Mouse (Mus musculus): ENCODE data around the gene Grid1. TPM values are rescaled to one million over a fixed set of nuclear protein-coding genes. Genes with fewer than 3 reads are reported as not detected.

Gene Grid1
- polyA plus RNA-seq, 1 experiment from 2014 or later: 0.76 TPM

DNA sequence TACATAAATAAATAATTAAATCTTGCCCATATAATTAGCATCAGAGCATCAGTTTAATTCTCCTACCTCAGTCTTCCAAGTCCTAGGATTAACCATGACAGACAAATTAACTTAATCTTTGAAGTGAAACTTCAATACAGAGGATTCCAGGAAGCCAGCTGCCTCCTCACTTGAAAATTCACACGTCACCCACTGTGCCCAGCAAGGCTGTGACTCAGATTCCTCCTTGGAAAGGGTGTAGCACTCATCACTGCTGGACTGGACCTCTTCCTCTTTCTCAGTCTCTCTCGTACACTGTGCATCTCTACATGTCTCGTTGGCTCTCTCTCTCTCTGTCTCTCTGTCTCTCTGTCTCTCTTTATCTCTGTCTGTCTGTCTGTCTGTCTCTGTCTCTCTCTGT is 153.0 kb downstream of the Grid1 start:
- Histone ChIP-seq H3K27ac (ENCODE audit: low read depth, low read length) (no peak overlapping the region), H3K4me2 (replicated peaks; ENCODE audit: low read depth, low read length) (no peak overlapping the region), H3K4me1 (ENCODE audit: control insufficient read depth, insufficient read depth, low read length) (no peaks in the 10 kb centered on the region), H3K4me3 (ENCODE audit: low read length) (no peak overlapping the region), H3K36me3 (ENCODE audit: control insufficient read depth, insufficient read depth, low read length) (no peaks in the 10 kb centered on the region), H3K27me3 (ENCODE audit: control insufficient read depth, insufficient read depth, low read length) (no peaks in the 10 kb centered on the region), H3K9ac (ENCODE audit: low read depth, low read length) (no peak overlapping the region), H3K9me3 (ENCODE audit: control insufficient read depth, low read length) (no peaks in the 10 kb centered on the region)
- no peak for ATAC-seq (ENCODE audit: low FRiP score, low TSS enrichment)
- WGBS: 76% methylated on average over 3 of the region's 3 CpGs

DNA sequence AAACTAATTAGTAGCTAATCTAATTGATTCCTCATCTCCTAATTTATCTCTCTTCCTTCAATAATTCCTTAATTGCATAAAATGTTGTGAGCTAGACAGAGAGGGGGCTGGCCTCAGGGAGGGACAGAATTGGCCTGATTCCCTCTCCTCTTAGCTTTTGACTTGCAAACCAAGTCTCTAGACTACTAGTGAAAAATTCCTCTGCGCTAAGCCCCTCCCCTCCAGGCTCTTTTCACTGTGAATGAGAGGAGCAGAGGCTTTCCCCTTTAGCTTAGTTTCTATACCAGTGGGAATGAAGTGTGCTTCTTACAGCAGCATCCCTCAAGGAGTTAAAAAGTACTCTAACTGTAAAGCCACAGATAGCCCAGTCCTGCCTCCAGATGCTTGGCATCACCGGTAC is 160.8 kb downstream of the Grid1 start:
- no peak overlapping the region for H3K27ac ChIP-seq (ENCODE audit: low read depth, low read length)
- no peak for ATAC-seq (ENCODE audit: low FRiP score, low TSS enrichment)
- H3K9me3 ChIP-seq (ENCODE audit: control insufficient read depth, low read length): no peaks in the 10 kb centered on the region
- H3K4me3 ChIP-seq (ENCODE audit: low read length): no peak overlapping the region
- H3K4me1 ChIP-seq (ENCODE audit: control insufficient read depth, insufficient read depth, low read length): no peaks in the 10 kb centered on the region
- no peaks in the 10 kb centered on the region for H3K36me3 ChIP-seq (ENCODE audit: control insufficient read depth, insufficient read depth, low read length)
- no peaks in the 10 kb centered on the region for H3K27me3 ChIP-seq (ENCODE audit: control insufficient read depth, insufficient read depth, low read length)
- H3K4me2 ChIP-seq (replicated peaks; ENCODE audit: low read depth, low read length): no peak overlapping the region
- no peak overlapping the region for H3K9ac ChIP-seq (ENCODE audit: low read depth, low read length)
- 23% methylated on average over 2 of the region's 2 CpGs for WGBS

DNA sequence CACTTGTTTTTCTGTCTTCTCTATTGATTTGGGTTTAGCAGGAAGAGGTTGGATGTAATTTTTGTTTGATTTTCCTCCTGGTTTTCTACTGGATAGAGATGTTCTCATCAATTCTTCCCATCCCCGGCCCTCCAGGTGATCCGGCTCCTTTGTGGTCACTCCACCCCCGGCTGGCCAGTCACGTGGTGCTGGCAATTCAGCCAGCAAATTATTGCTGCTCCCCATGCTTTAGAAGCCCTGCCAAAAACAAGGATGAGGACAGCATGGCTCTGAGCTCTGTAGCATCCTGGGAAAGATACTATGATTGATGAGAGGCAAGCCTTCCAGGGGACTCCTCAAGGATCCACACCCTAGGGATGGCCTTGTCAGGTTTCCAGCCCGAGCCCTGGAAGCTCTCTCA is 169.2 kb downstream of the Grid1 start:
- Histone ChIP-seq H3K27ac (ENCODE audit: low read depth, low read length) (no peak overlapping the region), H3K27me3 (ENCODE audit: control insufficient read depth, insufficient read depth, low read length) (no peaks in the 10 kb centered on the region), H3K4me3 (ENCODE audit: low read length) (no peak overlapping the region), H3K9ac (ENCODE audit: low read depth, low read length) (no peak overlapping the region), H3K4me2 (replicated peaks; ENCODE audit: low read depth, low read length) (no peak overlapping the region), H3K36me3 (ENCODE audit: control insufficient read depth, insufficient read depth, low read length) (no peaks in the 10 kb centered on the region), H3K9me3 (ENCODE audit: control insufficient read depth, low read length) (no peaks in the 10 kb centered on the region), H3K4me1 (ENCODE audit: control insufficient read depth, insufficient read depth, low read length) (no peaks in the 10 kb centered on the region)
- ATAC-seq (ENCODE audit: low FRiP score, low TSS enrichment): no peak
- WGBS: 69% methylated on average over 5 of the region's 5 CpGs

DNA sequence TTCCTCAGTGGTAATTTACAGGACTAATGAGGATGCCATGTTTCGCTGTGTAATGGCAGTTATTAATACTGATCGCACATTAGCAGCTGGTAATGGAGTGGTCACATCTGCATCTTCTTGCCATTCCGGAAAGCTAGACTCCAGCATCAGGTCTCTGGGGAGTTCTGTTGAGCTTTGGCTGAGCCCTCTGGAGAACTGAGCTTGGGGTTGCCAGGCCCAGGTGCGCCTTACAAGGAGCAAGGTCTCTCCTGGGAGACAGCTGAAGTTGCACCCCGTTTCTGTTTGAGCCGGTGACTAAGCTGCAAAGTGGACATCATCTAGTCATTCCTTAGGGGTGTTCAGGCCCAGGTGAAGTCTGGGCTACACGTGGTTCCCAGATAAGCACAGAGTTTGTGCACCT is 186.8 kb downstream of the Grid1 start:
- H3K4me1 ChIP-seq (ENCODE audit: control insufficient read depth, insufficient read depth, low read length): no peaks in the 10 kb centered on the region

DNA sequence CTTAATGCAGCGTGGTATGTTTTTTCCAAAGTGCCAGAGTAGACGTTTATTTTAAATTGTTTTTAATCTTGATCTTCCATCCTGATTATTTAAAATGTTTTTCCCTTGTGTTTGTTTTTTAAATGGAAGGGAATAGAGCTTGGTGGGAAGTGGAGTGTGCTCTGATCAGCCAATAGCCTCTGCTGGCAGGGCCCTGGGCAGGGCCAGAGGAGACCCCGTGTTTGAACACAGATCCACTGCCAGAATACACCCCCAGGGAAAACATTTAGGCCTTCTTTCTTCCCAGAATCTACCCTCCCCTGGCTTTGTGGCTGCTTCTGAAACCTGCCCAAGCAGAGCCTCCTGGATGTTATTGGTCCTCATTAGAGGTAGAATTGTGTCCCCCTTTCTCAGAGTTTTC is 188.8 kb downstream of the Grid1 start:
- WGBS: 49% methylated on average over 3 of the region's 3 CpGs
- no peak overlapping the region for H3K27ac ChIP-seq (ENCODE audit: low read depth, low read length)
- no peak for ATAC-seq (ENCODE audit: low FRiP score, low TSS enrichment)
- no peak overlapping the region for H3K4me3 ChIP-seq (ENCODE audit: low read length)
- H3K36me3 ChIP-seq (ENCODE audit: control insufficient read depth, insufficient read depth, low read length): no peaks in the 10 kb centered on the region
- H3K4me2 ChIP-seq (replicated peaks; ENCODE audit: low read depth, low read length): no peak overlapping the region
- H3K27me3 ChIP-seq (ENCODE audit: control insufficient read depth, insufficient read depth, low read length): no peaks in the 10 kb centered on the region
- no peak overlapping the region for H3K9ac ChIP-seq (ENCODE audit: low read depth, low read length)
- no peaks in the 10 kb centered on the region for H3K9me3 ChIP-seq (ENCODE audit: control insufficient read depth, low read length)
- H3K4me1 ChIP-seq (ENCODE audit: control insufficient read depth, insufficient read depth, low read length): no peaks in the 10 kb centered on the region

More for the DNA sequence above, 186.8 kb downstream of the Grid1 start:
- H3K27ac ChIP-seq (ENCODE audit: low read depth, low read length): no peak overlapping the region
- H3K36me3 ChIP-seq (ENCODE audit: control insufficient read depth, insufficient read depth, low read length): no peaks in the 10 kb centered on the region
- WGBS: 83% methylated on average over 7 of the region's 7 CpGs
- ATAC-seq (ENCODE audit: low FRiP score, low TSS enrichment): no peak
- H3K4me2 ChIP-seq (replicated peaks; ENCODE audit: low read depth, low read length): no peak overlapping the region
- H3K9me3 ChIP-seq (ENCODE audit: control insufficient read depth, low read length): no peaks in the 10 kb centered on the region
- H3K4me3 ChIP-seq (ENCODE audit: low read length): no peak overlapping the region
- H3K27me3 ChIP-seq (ENCODE audit: control insufficient read depth, insufficient read depth, low read length): no peaks in the 10 kb centered on the region
- H3K9ac ChIP-seq (ENCODE audit: low read depth, low read length): no peak overlapping the region

DNA sequence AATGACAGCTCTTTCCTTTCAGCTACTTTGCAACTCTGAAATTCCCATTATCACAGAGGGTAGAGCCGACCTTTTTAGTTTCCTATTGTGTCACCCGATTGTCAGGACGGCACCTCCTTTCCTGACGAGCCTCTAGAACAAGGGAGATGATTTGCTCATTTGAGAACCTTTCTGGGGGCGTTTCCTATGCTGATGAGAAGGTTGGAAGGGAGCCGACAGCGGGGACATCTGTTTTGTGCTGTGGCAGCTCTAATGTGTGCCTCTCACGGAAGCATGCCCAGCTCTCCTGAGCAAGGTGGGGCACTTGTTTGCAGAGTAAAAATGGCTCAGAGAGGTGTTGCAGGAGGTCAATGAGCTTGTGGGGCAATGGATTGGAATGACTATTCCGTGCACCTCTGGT is 189.2 kb downstream of the Grid1 start:
- no peaks in the 10 kb centered on the region for H3K4me1 ChIP-seq (ENCODE audit: control insufficient read depth, insufficient read depth, low read length)
- no peaks in the 10 kb centered on the region for H3K9me3 ChIP-seq (ENCODE audit: control insufficient read depth, low read length)
- 15% methylated on average over 9 of the region's 9 CpGs for WGBS
- ATAC-seq (ENCODE audit: low FRiP score, low TSS enrichment): no peak
- no peak overlapping the region for H3K27ac ChIP-seq (ENCODE audit: low read depth, low read length)
- H3K27me3 ChIP-seq (ENCODE audit: control insufficient read depth, insufficient read depth, low read length): no peaks in the 10 kb centered on the region
- no peak overlapping the region for H3K4me2 ChIP-seq (replicated peaks; ENCODE audit: low read depth, low read length)
- no peak overlapping the region for H3K4me3 ChIP-seq (ENCODE audit: low read length)
- no peak overlapping the region for H3K9ac ChIP-seq (ENCODE audit: low read depth, low read length)
- H3K36me3 ChIP-seq (ENCODE audit: control insufficient read depth, insufficient read depth, low read length): no peaks in the 10 kb centered on the region

DNA sequence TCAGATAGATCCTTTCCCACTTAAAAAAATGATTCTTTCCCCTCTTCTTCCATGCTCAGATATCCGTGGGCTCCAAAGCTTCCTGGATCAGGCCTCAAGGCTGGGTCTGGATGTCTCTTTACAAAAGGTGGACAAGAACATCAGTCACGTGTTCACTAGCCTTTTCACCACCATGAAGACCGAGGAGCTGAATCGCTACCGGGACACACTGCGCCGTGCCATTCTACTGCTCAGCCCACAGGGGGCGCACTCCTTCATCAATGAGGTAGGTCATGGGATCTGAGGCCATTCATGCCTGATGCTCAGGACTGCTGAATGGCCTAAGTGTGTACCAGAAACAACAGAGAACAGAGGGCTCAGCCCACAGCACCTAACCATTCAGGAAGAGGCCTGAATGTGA is 206.8 kb downstream of the Grid1 start:
- Histone ChIP-seq H3K9ac (ENCODE audit: low read depth, low read length) (no peak overlapping the region), H3K9me3 (ENCODE audit: control insufficient read depth, low read length) (no peaks in the 10 kb centered on the region), H3K4me3 (ENCODE audit: low read length) (no peak overlapping the region), H3K36me3 (ENCODE audit: control insufficient read depth, insufficient read depth, low read length) (no peaks in the 10 kb centered on the region), H3K27ac (ENCODE audit: low read depth, low read length) (no peak overlapping the region), H3K27me3 (ENCODE audit: control insufficient read depth, insufficient read depth, low read length) (no peaks in the 10 kb centered on the region), H3K4me1 (ENCODE audit: control insufficient read depth, insufficient read depth, low read length) (no peaks in the 10 kb centered on the region), H3K4me2 (replicated peaks; ENCODE audit: low read depth, low read length) (no peak overlapping the region)
- WGBS: 91% methylated on average over 8 of the region's 8 CpGs
- ATAC-seq (ENCODE audit: low FRiP score, low TSS enrichment): no peak

DNA sequence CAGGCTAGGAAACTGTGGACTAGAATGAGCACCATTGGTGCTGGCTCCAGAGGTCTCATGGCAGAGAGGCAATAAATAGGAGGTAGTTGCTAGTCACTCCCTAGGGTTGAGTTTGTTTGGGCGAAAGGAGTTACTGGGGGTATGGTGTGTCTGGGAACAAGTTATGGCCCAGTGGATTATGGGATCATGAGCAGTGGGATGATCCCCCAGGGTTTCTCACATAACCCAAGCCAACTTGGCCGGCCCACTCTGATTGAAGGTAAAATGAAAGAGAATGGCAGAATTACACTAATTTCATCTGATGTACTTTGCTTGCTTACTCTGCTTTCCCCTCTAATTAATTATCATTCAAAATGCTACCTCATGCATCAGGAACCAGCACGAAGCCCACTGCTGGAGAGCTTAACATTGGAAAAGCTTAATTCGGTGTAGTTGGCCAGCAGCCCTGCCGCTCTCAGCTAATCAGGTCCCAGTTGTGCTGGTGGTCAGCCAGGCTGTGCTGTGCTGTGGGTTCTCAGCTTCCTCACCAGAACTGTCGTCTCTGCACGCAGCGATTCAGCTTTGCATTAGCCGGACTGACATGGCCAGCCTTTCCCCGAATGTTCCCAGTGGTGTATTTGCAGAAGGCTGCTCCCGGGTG is 207.7 kb downstream of the Grid1 start:
- Histone ChIP-seq H3K4me2 (replicated peaks; ENCODE audit: low read depth, low read length) (no peak overlapping the region), H3K36me3 (ENCODE audit: control insufficient read depth, insufficient read depth, low read length) (no peaks in the 10 kb centered on the region), H3K9ac (ENCODE audit: low read depth, low read length) (no peak overlapping the region), H3K27ac (ENCODE audit: low read depth, low read length) (no peak overlapping the region), H3K27me3 (ENCODE audit: control insufficient read depth, insufficient read depth, low read length) (no peaks in the 10 kb centered on the region), H3K4me1 (ENCODE audit: control insufficient read depth, insufficient read depth, low read length) (no peaks in the 10 kb centered on the region), H3K4me3 (ENCODE audit: low read length) (no peak overlapping the region), H3K9me3 (ENCODE audit: control insufficient read depth, low read length) (no peaks in the 10 kb centered on the region)
- no peak for ATAC-seq (ENCODE audit: low FRiP score, low TSS enrichment)
- WGBS: 49% methylated on average over 11 of the region's 11 CpGs

DNA sequence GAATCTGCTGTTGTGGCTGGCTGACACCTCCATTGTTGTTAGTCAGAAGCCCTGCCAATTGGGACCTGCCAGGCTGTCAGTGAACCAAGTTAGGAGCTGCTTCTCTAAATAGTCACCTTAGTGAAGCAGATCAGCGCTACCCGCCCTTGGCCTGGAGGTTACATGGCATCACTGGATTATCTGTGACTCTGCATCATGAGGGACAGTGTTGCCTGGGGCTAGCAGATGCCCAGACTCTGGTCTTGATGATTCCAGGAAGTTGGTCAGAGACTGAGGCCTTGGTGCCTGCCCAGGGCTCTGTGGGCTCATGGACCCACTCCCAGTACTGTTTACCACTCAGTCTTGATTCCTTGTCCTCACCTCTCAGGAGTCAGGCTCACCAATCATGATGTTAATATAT is 209.7 kb downstream of the Grid1 start:
- no peak overlapping the region for H3K9ac ChIP-seq (ENCODE audit: low read depth, low read length)

More for the DNA sequence above, 209.7 kb downstream of the Grid1 start:
- Histone ChIP-seq H3K27me3 (ENCODE audit: control insufficient read depth, insufficient read depth, low read length) (no peaks in the 10 kb centered on the region), H3K4me2 (replicated peaks; ENCODE audit: low read depth, low read length) (no peak overlapping the region), H3K9me3 (ENCODE audit: control insufficient read depth, low read length) (no peaks in the 10 kb centered on the region), H3K36me3 (ENCODE audit: control insufficient read depth, insufficient read depth, low read length) (no peaks in the 10 kb centered on the region), H3K4me1 (ENCODE audit: control insufficient read depth, insufficient read depth, low read length) (no peaks in the 10 kb centered on the region), H3K27ac (ENCODE audit: low read depth, low read length) (no peak overlapping the region), H3K4me3 (ENCODE audit: low read length) (no peak overlapping the region)
- 92% methylated on average over 2 of the region's 2 CpGs for WGBS
- no peak for ATAC-seq (ENCODE audit: low FRiP score, low TSS enrichment)

All from kidney, embryonic 14.5 days (tissue).